Mouse (Mus musculus): Measurements from ENCODE around the gene Aunip.
"Not testable (repeated sequence)": the region's sequence is repeated elsewhere in the genome, so short reads cannot be mapped to it uniquely, and the experiment has no call there.

Aunip gene

GRCm38 (mm10) chr4:134485151-134485900, 25.5 kb upstream of the Aunip start:
- DNase-seq (ENCODE audit: low spot score) = no peak

GRCm38 (mm10) chr4:134488211-134488610, 22.6 kb upstream of the Aunip start:
- no peak for DNase-seq (ENCODE audit: low spot score)

GRCm38 (mm10) chr4:134489986-134490665, 20.7 kb upstream of the Aunip start:
- DNase-seq (ENCODE audit: low spot score) = no peak

- no peak for DNase-seq (ENCODE audit: low spot score)
These were observed 19.1 kb upstream of the Aunip start for GRCm38 (mm10) chr4:134491716-134492115.

- DNase-seq (ENCODE audit: low spot score) = not testable (repeated sequence)
These were observed 16.6 kb upstream of the Aunip start for GRCm38 (mm10) chr4:134494161-134494560.

GRCm38 (mm10) chr4:134494780-134495545, 15.8 kb upstream of the Aunip start:
- DNase-seq (ENCODE audit: low spot score) = peak; percentile 64

GRCm38 (mm10) chr4:134495546-134495923, 15.3 kb upstream of the Aunip start:
- no peak for DNase-seq (ENCODE audit: low spot score)

GRCm38 (mm10) chr4:134496595-134497210, 14.1 kb upstream of the Aunip start, which contains the start of gene Paqr7:
Paqr7 (plus strand) TSS chr4:134496697.
- DNase-seq (ENCODE audit: low spot score) = peak; percentile 79

GRCm38 (mm10) chr4:134497223-134497622, 13.6 kb upstream of the Aunip start:
- DNase-seq (ENCODE audit: low spot score) = no peak

- peak; percentile 62 for DNase-seq (ENCODE audit: low spot score)
These were observed 12.6 kb upstream of the Aunip start for GRCm38 (mm10) chr4:134497986-134498731.

- DNase-seq (ENCODE audit: low spot score) = not testable (repeated sequence)
These were observed 11.8 kb upstream of the Aunip start for GRCm38 (mm10) chr4:134498983-134499382.

- DNase-seq (ENCODE audit: low spot score) = no peak
These were observed 9.7 kb upstream of the Aunip start for GRCm38 (mm10) chr4:134501095-134501494.

GRCm38 (mm10) chr4:134503686-134504357, 7.0 kb upstream of the Aunip start:
- no peak for DNase-seq (ENCODE audit: low spot score)

- no peak for DNase-seq (ENCODE audit: low spot score)
These were observed 5.5 kb upstream of the Aunip start for GRCm38 (mm10) chr4:134505303-134505789.

- DNase-seq (ENCODE audit: low spot score) = no peak
These were observed 4.7 kb upstream of the Aunip start for GRCm38 (mm10) chr4:134505966-134506594.

GRCm38 (mm10) chr4:134506713-134507112, 4.1 kb upstream of the Aunip start:
- no peak for DNase-seq (ENCODE audit: low spot score)

GRCm38 (mm10) chr4:134510396-134510795, 403 bp upstream of the Aunip start:
- DNase-seq (ENCODE audit: low spot score) = no peak

- no peak for DNase-seq (ENCODE audit: low spot score)
These were observed 931 bp downstream of the Aunip start for GRCm38 (mm10) chr4:134511730-134512129.

- DNase-seq (ENCODE audit: low spot score) = peak; percentile 77
These were observed 2.0 kb downstream of the Aunip start for GRCm38 (mm10) chr4:134512798-134513197.

- DNase-seq (ENCODE audit: low spot score) = no peak
These were observed 3.6 kb downstream of the Aunip start for GRCm38 (mm10) chr4:134514309-134514930.

Measured in ovary, adult 18-20 months (tissue).